Mouse (Mus musculus) CH12.LX (cell line): ENCODE data around the gene Coq10a. TPM values are rescaled to one million over a fixed set of nuclear protein-coding genes. Genes with fewer than 3 reads are reported as not detected.

ENCODE experiments used
- DNase-seq: peaks from one replicate; pipeline ENCODE4 v3.0.0-alpha.2; 2013; ENCODE audit errors: extremely low read depth
- H3K27ac ChIP-seq: 2 replicates; pipeline ENCODE4 v1.5.1; 2012; ENCODE audit warnings: low read depth, mild to moderate bottlenecking, control low read depth, moderate library complexity; ENCODE audit not compliant: insufficient read depth
- H3K27me3 ChIP-seq: replicated peaks from 2 replicates; pipeline ENCODE3; 2012; ENCODE audit warnings: inconsistent platforms
- H3K36me3 ChIP-seq, 2 experiments: replicated peaks in 1 of 2; 2 replicates each; pipeline versions ENCODE3 to v1.6.1; 2012; ENCODE audit warnings: inconsistent platforms in 1 of 2, low read length in 1 of 2, mild to moderate bottlenecking in 1 of 2, mixed read lengths in 1 of 2, moderate library complexity in 1 of 2; ENCODE audit not compliant: control insufficient read depth in 1 of 2, insufficient read depth in 1 of 2
- H3K4me1 ChIP-seq, 2 experiments: 2 replicates each; pipeline ENCODE4 v1.6.1; 2012; ENCODE audit warnings: inconsistent platforms in 1 of 2, moderate library complexity in 1 of 2; ENCODE audit not compliant: insufficient read depth in 2 of 2, control insufficient read depth in 1 of 2
- H3K4me2 ChIP-seq: 2 replicates; pipeline ENCODE4 v1.6.1; 2012; ENCODE audit warnings: low read depth, mild to moderate bottlenecking, control low read depth; ENCODE audit not compliant: poor library complexity, insufficient read depth, severe bottlenecking
- H3K4me3 ChIP-seq, 3 experiments: fragments of 150-350 bp in 1 of 3; sonication (generic) in 1 of 3; replicated peaks in 1 of 3; 2 replicates each; pipeline versions ENCODE3 to v1.5.1; 2011 to 2012; ENCODE audit warnings: low read depth in 2 of 3, low read length in 2 of 3, mild to moderate bottlenecking in 2 of 3, moderate library complexity in 2 of 3, control low read depth in 1 of 3, improper control_type of control experiment in 1 of 3, inconsistent platforms in 1 of 3, mixed read lengths in 1 of 3; ENCODE audit not compliant: poor library complexity in 1 of 3
- H3K79me2 ChIP-seq: replicated peaks from 2 replicates; pipeline ENCODE4 v1.6.1; 2012; ENCODE audit warnings: mild to moderate bottlenecking, moderate library complexity; ENCODE audit not compliant: control insufficient read depth, poor library complexity, insufficient read depth, severe bottlenecking; ENCODE audit errors: extremely low read depth
- H3K9ac ChIP-seq: 2 replicates; pipeline ENCODE4 v1.6.1; 2012; ENCODE audit warnings: low read depth, mild to moderate bottlenecking, control low read depth, moderate library complexity; ENCODE audit not compliant: insufficient read depth
- H3K9me3 ChIP-seq: replicated peaks from 2 replicates; pipeline ENCODE3; 2012; ENCODE audit warnings: low read length, inconsistent platforms, mixed read lengths
- BHLHE40 ChIP-seq: IDR thresholded peaks from 2 replicates; pipeline ENCODE4 v1.6.1; 2011; ENCODE audit warnings: mild to moderate bottlenecking, low read depth, low read length, improper control_type of control experiment
- CHD1 ChIP-seq: IDR thresholded peaks from 2 replicates; pipeline ENCODE4 v1.6.1; 2012; ENCODE audit warnings: low read depth, low read length, improper control_type of control experiment, inconsistent platforms
- E2F4 ChIP-seq: IDR thresholded peaks from 2 replicates; pipeline ENCODE4 v1.6.1; 2011; ENCODE audit warnings: low read depth, low read length, improper control_type of control experiment; ENCODE audit not compliant: insufficient replicate concordance
- ELF1 ChIP-seq: IDR thresholded peaks from 2 replicates; pipeline ENCODE4 v1.6.1; 2014; ENCODE audit warnings: low read depth, mild to moderate bottlenecking, inconsistent platforms, low read length, improper control_type of control experiment
- EP300 ChIP-seq: IDR thresholded peaks from 2 replicates; pipeline ENCODE4 v1.6.1; 2011; ENCODE audit warnings: low read length, improper control_type of control experiment
- GABPA ChIP-seq: IDR thresholded peaks from 2 replicates; pipeline ENCODE4 v1.6.1; 2012; ENCODE audit warnings: low read depth, low read length, improper control_type of control experiment, inconsistent platforms; ENCODE audit not compliant: insufficient replicate concordance
- HCFC1 ChIP-seq: IDR thresholded peaks from 2 replicates; pipeline ENCODE4 v1.6.1; 2012; ENCODE audit warnings: low read depth, mild to moderate bottlenecking, inconsistent platforms, low read length, improper control_type of control experiment
- IRF4 ChIP-seq: IDR thresholded peaks from 2 replicates; pipeline ENCODE4 v1.6.1; 2014; ENCODE audit warnings: low read depth, mild to moderate bottlenecking, inconsistent platforms, low read length, improper control_type of control experiment
- JUN ChIP-seq: IDR thresholded peaks from 2 replicates; pipeline ENCODE4 v1.6.1; 2011; ENCODE audit warnings: low read depth, mild to moderate bottlenecking, low read length, improper control_type of control experiment, moderate library complexity; ENCODE audit not compliant: insufficient read depth
- JUND ChIP-seq: conservative IDR thresholded peaks from 2 replicates; pipeline ENCODE4 v1.6.1; 2011; ENCODE audit warnings: low read depth, low read length, improper control_type of control experiment
- KAT2A ChIP-seq: IDR thresholded peaks from 2 replicates; pipeline ENCODE4 v1.6.1; 2012; ENCODE audit warnings: low read length, improper control_type of control experiment, inconsistent platforms; ENCODE audit not compliant: insufficient replicate concordance
- MAFK ChIP-seq: IDR thresholded peaks from 2 replicates; pipeline ENCODE4 v1.6.1; 2011; ENCODE audit warnings: low read length, improper control_type of control experiment; ENCODE audit not compliant: insufficient replicate concordance
- MAX ChIP-seq: IDR thresholded peaks from 2 replicates; pipeline ENCODE4 v1.6.1; 2011; ENCODE audit warnings: low read length, improper control_type of control experiment
- MAZ ChIP-seq: IDR thresholded peaks from 2 replicates; pipeline ENCODE4 v1.6.1; 2012; ENCODE audit warnings: low read depth, mild to moderate bottlenecking, inconsistent platforms, low read length, improper control_type of control experiment, moderate library complexity
- MEF2A ChIP-seq: IDR thresholded peaks from 2 replicates; pipeline ENCODE4 v1.6.1; 2014; ENCODE audit warnings: low read depth, mild to moderate bottlenecking, inconsistent platforms, low read length, improper control_type of control experiment, borderline replicate concordance
- MXI1 ChIP-seq: IDR thresholded peaks from 2 replicates; pipeline ENCODE4 v1.6.1; 2011; ENCODE audit warnings: mild to moderate bottlenecking, low read depth, low read length, improper control_type of control experiment
- MYC ChIP-seq: IDR thresholded peaks from 2 replicates; pipeline ENCODE4 v1.6.1; 2011; ENCODE audit warnings: low read depth, mild to moderate bottlenecking, improper control_type of control experiment, low read length
- NELFE ChIP-seq: IDR thresholded peaks from 2 replicates; pipeline ENCODE4 v1.6.1; 2011; ENCODE audit warnings: low read depth, low read length, improper control_type of control experiment
- NRF1 ChIP-seq: IDR thresholded peaks from 2 replicates; pipeline ENCODE4 v1.6.1; 2014; ENCODE audit warnings: low read depth, mild to moderate bottlenecking, inconsistent platforms, low read length, improper control_type of control experiment, moderate library complexity
- PAX5 ChIP-seq: IDR thresholded peaks from 2 replicates; pipeline ENCODE4 v1.6.1; 2012; ENCODE audit warnings: low read length, inconsistent platforms, mixed read lengths
- POLR2A ChIP-seq: IDR thresholded peaks from 2 replicates; pipeline ENCODE4 v1.6.1; 2011; ENCODE audit warnings: low read depth, mild to moderate bottlenecking, improper control_type of control experiment, low read length
- POLR2AphosphoS2 ChIP-seq: IDR thresholded peaks from 2 replicates; pipeline ENCODE4 v1.6.1; 2011; ENCODE audit warnings: low read depth, low read length, improper control_type of control experiment
- RAD21 ChIP-seq: IDR thresholded peaks from 2 replicates; pipeline ENCODE4 v1.6.1; 2011; ENCODE audit warnings: low read depth, mild to moderate bottlenecking, low read length, improper control_type of control experiment, moderate library complexity
- RCOR1 ChIP-seq: conservative IDR thresholded peaks from 2 replicates; pipeline ENCODE4 v1.6.1; 2012; ENCODE audit warnings: low read depth, mild to moderate bottlenecking, inconsistent platforms, low read length, improper control_type of control experiment
- SIN3A ChIP-seq: IDR thresholded peaks from 2 replicates; pipeline ENCODE4 v1.6.1; 2012; ENCODE audit warnings: low read length, improper control_type of control experiment, inconsistent platforms
- SMC3 ChIP-seq: IDR thresholded peaks from 2 replicates; pipeline ENCODE4 v1.6.1; 2011; ENCODE audit warnings: low read depth, low read length, improper control_type of control experiment
- TCF12 ChIP-seq: IDR thresholded peaks from 2 replicates; pipeline ENCODE4 v1.6.1; 2014; ENCODE audit warnings: low read depth, mild to moderate bottlenecking, inconsistent platforms, low read length, improper control_type of control experiment
- UBTF ChIP-seq: IDR thresholded peaks from 2 replicates; pipeline ENCODE4 v1.6.1; 2012; ENCODE audit warnings: low read depth, mild to moderate bottlenecking, inconsistent platforms, low read length, improper control_type of control experiment, moderate library complexity
- USF2 ChIP-seq: conservative IDR thresholded peaks from 2 replicates; pipeline ENCODE4 v1.6.1; 2011; ENCODE audit warnings: low read depth, low read length, improper control_type of control experiment
- ZC3H11A ChIP-seq: IDR thresholded peaks from 2 replicates; pipeline ENCODE4 v1.6.1; 2012; ENCODE audit warnings: low read depth, mild to moderate bottlenecking, inconsistent platforms, low read length, improper control_type of control experiment
- ZKSCAN1 ChIP-seq: IDR thresholded peaks from 2 replicates; pipeline ENCODE4 v1.6.1; 2012; ENCODE audit warnings: low read depth, inconsistent platforms, low read length, improper control_type of control experiment, borderline replicate concordance
- ZNF384 ChIP-seq: IDR thresholded peaks from 2 replicates; pipeline ENCODE4 v1.6.1; 2012; ENCODE audit warnings: low read depth, low read length, improper control_type of control experiment, inconsistent platforms
- dilution Hi-C: fragments of 300-500 bp; cut with MboI; formaldehyde crosslinking; loops from 2 replicates; pipeline ENCODE4 v1.14.3; 2020; ENCODE audit warnings: low sequenced_read_pairs; ENCODE audit not compliant: extremely low pct_unique_long_range_greater_than_20kb, extremely low pct_ligation_motif_present
- in situ Hi-C: fragments of 300-500 bp; cut with MboI; formaldehyde crosslinking; loops from 3 replicates; pipeline ENCODE4 v1.14.3; 2019; ENCODE audit warnings: low sequenced_read_pairs, low pct_ligation_motif_present, low pct_unique_long_range_greater_than_20kb, mixed read lengths
- polyA plus RNA-seq: library from polyadenylated mRNA; unstranded; fragments of >175 nt; gene quantifications from 2 replicates; pipeline ENCODE4 v1.2.1, GENCODE M21; 2012; ENCODE audit warnings: low read depth; ENCODE audit not compliant: insufficient read length
- total RNA-seq, 2 experiments: library from RNA; depleted of rRNA; stranded (reverse); fragments of 300-350 nt in 1 of 2; fragments of >200 nt in 1 of 2; gene quantifications; 2 replicates each; pipeline ENCODE4 v1.2.3; 2012 to 2014

Gene Coq10a
- total and polyA plus RNA-seq, 3 experiments: 7.7 to 12.1 (median 11.1) TPM

- in situ Hi-C loops: no loop called here
- H3K27me3 ChIP-seq: no peaks in the 10 kb centered on the region
- H3K36me3 ChIP-seq: peaks cover 3 to 14% of the 10 kb centered on the region in 2 experiments
- H3K4me2 ChIP-seq: peak overlapping the region; percentile 48
- H3K9ac ChIP-seq: peak overlapping the region; percentile 86; the same call in 1 of the 2 replicates
- dilution Hi-C loops: no loop called here
- no peak overlapping the region for H3K27ac ChIP-seq
- no peaks in the 10 kb centered on the region for H3K9me3 ChIP-seq
- no peak overlapping the region for H3K4me3 ChIP-seq
- peaks cover 33% of the 10 kb centered on the region for H3K79me2 ChIP-seq
- H3K4me1 ChIP-seq: peaks cover 10 to 33% of the 10 kb centered on the region in 2 experiments
- DNase-seq: no peak
- TF ChIP-seq BHLHE40 (no peak), MEF2A (peak; percentile 65), EP300 (no peak), JUN (no peak), MAFK (no peak)
Measured at GRCm38 (mm10) chr10:128336195-128336594, 32.6 kb downstream of the Coq10a start.

GRCm38 (mm10) chr10:128335582-128335981, 33.2 kb downstream of the Coq10a start:
- Histone ChIP-seq H3K36me3 (peaks cover 3 to 12% of the 10 kb centered on the region in 2 experiments), H3K9me3 (no peaks in the 10 kb centered on the region), H3K4me2 (0 out of 2 replicates have a peak overlapping the region, but pooled peaks have one; percentile 25), H3K79me2 (peaks cover 26% of the 10 kb centered on the region), H3K4me3 (no peak overlapping the region), H3K27me3 (no peaks in the 10 kb centered on the region), H3K27ac (no peak overlapping the region), H3K9ac (no peak overlapping the region), H3K4me1 (peaks cover 10 to 30% of the 10 kb centered on the region in 2 experiments)
- dilution Hi-C loops: no loop called here
- in situ Hi-C loops: no loop called here
- peak; percentile 85 for DNase-seq
- no peak for TF ChIP-seq PAX5
- peak; percentile 54 for TF ChIP-seq ZNF384
- peak; percentile 85 for TF ChIP-seq RAD21
- TF ChIP-seq MAFK: 0 out of 2 replicates have a peak, but pooled peaks have one; percentile 31
- TF ChIP-seq MXI1: no peak
- no peak for TF ChIP-seq POLR2AphosphoS2
- TF ChIP-seq CHD1: no peak
- no peak for TF ChIP-seq TCF12
- peak; percentile 55 for TF ChIP-seq ELF1
- TF ChIP-seq NELFE: peak; percentile 41; the same call in 1 of the 2 replicates
- TF ChIP-seq POLR2A: no peak
- TF ChIP-seq UBTF: no peak
- no peak for TF ChIP-seq KAT2A
- TF ChIP-seq RCOR1: no peak
- peak; percentile 55; the same call in 1 of the 2 replicates for TF ChIP-seq MYC
- peak; percentile 35; the same call in 1 of the 2 replicates for TF ChIP-seq BHLHE40
- TF ChIP-seq ZKSCAN1: no peak
- TF ChIP-seq SMC3: peak; percentile 81
- peak; percentile 61; the same call in 1 of the 2 replicates for TF ChIP-seq IRF4
- no peak for TF ChIP-seq E2F4
- TF ChIP-seq USF2: no peak
- TF ChIP-seq EP300: no peak
- peak; percentile 34; the same call in 1 of the 2 replicates for TF ChIP-seq HCFC1
- 0 out of 2 replicates have a peak, but pooled peaks have one; percentile 10 for TF ChIP-seq NRF1
- peak; percentile 38; the same call in 1 of the 2 replicates for TF ChIP-seq JUND
- peak; percentile 68 for TF ChIP-seq SIN3A
- TF ChIP-seq ZC3H11A: peak; percentile 20; the same call in 1 of the 2 replicates
- peak; percentile 50; the same call in 1 of the 2 replicates for TF ChIP-seq MAX
- TF ChIP-seq GABPA: no peak
- 0 out of 2 replicates have a peak, but pooled peaks have one; percentile 68 for TF ChIP-seq MAZ
